Comparison of ENCODE assay signal across 8 mouse cellular contexts in genomic region chr14:121929243-121929951, GRCm38 (mm10). TPM values are rescaled to one million over a fixed set of nuclear protein-coding genes. Genes with fewer than 3 reads are reported as not detected.
A peak's percentile ranks its signal among the peaks of the same experiment; 100 is the strongest.
DNase-seq lines count a peak whose midpoint lies in the region; ATAC-seq and TF ChIP-seq lines count a peak whose summit lies in the region.
"Had no signal": no experiment of that assay in that cellular context is flagged by ENCODE, and none has a peak within 500 bp of the region (broad histone marks: within the 10 kb centered on the region; RNA-seq: fewer than 3 reads in every experiment).

No protein-coding gene starts in this region.

- H3K4me3 ChIP-seq in bone marrow macrophage, adult 2 months (ENCODE audit: insufficient read depth, low read length): no peak overlapping the region
- no peak overlapping the region for H3K4me3 ChIP-seq in hindbrain, embryonic 16.5 days (ENCODE audit: low read length)

- intact Hi-C loops in left cerebral cortex, postnatal 10 days (cut with DNase I): loop anchor here (2.0 to 5.0 kb wide), 2 partner anchors 133 to 203 kb away; no protein-coding TSS in a partner anchor

- H3K9ac ChIP-seq in hindbrain, embryonic 16.5 days (ENCODE audit: low read depth, low read length): no peak overlapping the region

- peak; percentile 51 for DNase-seq in lung, postnatal 25 days (ENCODE audit: low spot score)
- no peak for DNase-seq in lung, adult 18-20 months
- peak; percentile 51 for DNase-seq in skeletal muscle tissue, adult 2 months (ENCODE audit: low read depth, low spot score)
- no peak for DNase-seq in left cerebral cortex, postnatal 10 days (ENCODE audit: extremely low spot score in 1 of 2, low spot score in 2 of 2)
- DNase-seq: adrenal gland, adult 2 months had no signal

- H3K27ac ChIP-seq in bone marrow macrophage, adult 2 months (ENCODE audit: insufficient read depth, low read depth, low read length): peak overlapping the region; percentile 97
- no peak overlapping the region for H3K27ac ChIP-seq in hindbrain, embryonic 16.5 days (ENCODE audit: low read depth, low read length)

- no peak for TF ChIP-seq POLR2A in bone marrow macrophage, adult 2 months (IDR thresholded peaks at IDR 0.05; ENCODE audit: borderline replicate concordance, low read depth, low read length)

- peaks cover 60% of the 10 kb centered on the region for H3K4me1 ChIP-seq in bone marrow macrophage, adult 2 months (ENCODE audit: control insufficient read depth, insufficient read depth, low read length)
- H3K4me1 ChIP-seq in hindbrain, embryonic 16.5 days (ENCODE audit: control insufficient read depth, insufficient read depth, low read depth, low read length): peaks cover 3% of the 10 kb centered on the region; the same call in 1 of the 2 replicates

- no peaks in the 10 kb centered on the region for H3K27me3 ChIP-seq in hindbrain, embryonic 16.5 days (replicated peaks; ENCODE audit: control insufficient read depth, insufficient read depth, low read length)

- no peak overlapping the region for H3K4me2 ChIP-seq in hindbrain, embryonic 16.5 days (ENCODE audit: low read length)

- 89% methylated on average over 12 of the region's 12 CpGs for WGBS in hindbrain, embryonic 16.5 days

- H3K9me3 ChIP-seq in hindbrain, embryonic 16.5 days (ENCODE audit: control insufficient read depth, low read length): no peaks in the 10 kb centered on the region

- 0 out of 2 replicates have a peak, but pooled peaks have one; percentile 30 for TF ChIP-seq CTCF in bone marrow macrophage, adult 2 months (IDR thresholded peaks at IDR 0.05; ENCODE audit: low read depth, low read length)

- peak; percentile 65 for ATAC-seq in inflammation-experienced regulatory T-cells, adult 6 months
- no peak for ATAC-seq in hindbrain, embryonic 16.5 days

- H3K36me3 ChIP-seq in hindbrain, embryonic 16.5 days (ENCODE audit: control insufficient read depth, insufficient read depth, low read length): peaks cover 4% of the 10 kb centered on the region; the same call in 1 of the 2 replicates

RNA-seq across cellular contexts. Expression of gene Gpr18, which starts 13.8 kb away (rescaled TPM):
- 6.5 and 6.8 TPM in 2 replicates for polyA plus RNA-seq in bone marrow macrophage, adult 2 months (2012; ENCODE audit: insufficient read depth, insufficient read length, missing spikeins)
- 10 to 100 TPM; 51.6 to 79.6 (median 77.9) TPM for polyA plus RNA-seq in inflammation-experienced regulatory T-cells, adult 6 months (2017; shearing (Covaris generic))
- polyA plus RNA-seq in hindbrain, embryonic 16.5 days (2015; fragmentation: Nextera tagmentation; extraction: Ambion mirVana): 0.10 and 0.16 TPM in 2 replicates
- not detected for total RNA-seq in left cerebral cortex, postnatal 10 days (2021)

RNA-seq across cellular contexts. Expression of gene Gpr183, which starts 35.6 kb away (rescaled TPM):
- 33.0 and 34.1 TPM in 2 replicates for polyA plus RNA-seq in bone marrow macrophage, adult 2 months (2012; ENCODE audit: insufficient read depth, insufficient read length, missing spikeins)
- polyA plus RNA-seq in inflammation-experienced regulatory T-cells, adult 6 months (2017; shearing (Covaris generic)): 100 to 1,000 TPM; 108 to 142 (median 140) TPM
- polyA plus RNA-seq in hindbrain, embryonic 16.5 days (2015; fragmentation: Nextera tagmentation; extraction: Ambion mirVana): 0.81 and 1.2 TPM in 2 replicates
- total RNA-seq in left cerebral cortex, postnatal 10 days (2021): 1 to 10 TPM; 1.0 to 1.1 TPM

RNA-seq across cellular contexts. Expression of gene Ubac2, which starts 51.0 kb away (rescaled TPM):
- 41.2 and 49.0 TPM in 2 replicates for polyA plus RNA-seq in bone marrow macrophage, adult 2 months (2012; ENCODE audit: insufficient read depth, insufficient read length, missing spikeins)
- polyA plus RNA-seq in inflammation-experienced regulatory T-cells, adult 6 months (2017; shearing (Covaris generic)): 10 to 100 TPM; 47.9 to 88.3 (median 78.9) TPM
- polyA plus RNA-seq in hindbrain, embryonic 16.5 days (2015; fragmentation: Nextera tagmentation; extraction: Ambion mirVana): 48.9 and 51.8 TPM in 2 replicates
- 10 to 100 TPM; 27.3 to 30.3 TPM for total RNA-seq in left cerebral cortex, postnatal 10 days (2021)

Comparison
In these comparisons a context has a peak if more than half of its experiments do, and no peak if none do; other contexts are left out.
1. DNase-seq: peak in lung, postnatal 25 days (single experiment) and skeletal muscle tissue, adult 2 months (single experiment); none in lung, adult 18-20 months (0 of 2) and left cerebral cortex, postnatal 10 days (0 of 2).
2. RNA of gene Gpr183, which starts 35.6 kb away (polyA plus RNA-seq): 108 to 142 TPM in inflammation-experienced regulatory T-cells, adult 6 months and 33.0 to 34.1 TPM in bone marrow macrophage, adult 2 months; 0.81 to 1.2 TPM in hindbrain, embryonic 16.5 days; every median in the first group is over 10 times any median in the second.